Mouse (Mus musculus): Measurements from ENCODE around the gene Gnl3l. TPM values are rescaled to one million over a fixed set of nuclear protein-coding genes. Genes with fewer than 3 reads are reported as not detected.

The Gnl3l gene
- polyA plus RNA-seq (2012; ENCODE audit: insufficient read depth, insufficient read length, missing spikeins): 11.1 and 11.5 TPM in 2 replicates

DNA sequence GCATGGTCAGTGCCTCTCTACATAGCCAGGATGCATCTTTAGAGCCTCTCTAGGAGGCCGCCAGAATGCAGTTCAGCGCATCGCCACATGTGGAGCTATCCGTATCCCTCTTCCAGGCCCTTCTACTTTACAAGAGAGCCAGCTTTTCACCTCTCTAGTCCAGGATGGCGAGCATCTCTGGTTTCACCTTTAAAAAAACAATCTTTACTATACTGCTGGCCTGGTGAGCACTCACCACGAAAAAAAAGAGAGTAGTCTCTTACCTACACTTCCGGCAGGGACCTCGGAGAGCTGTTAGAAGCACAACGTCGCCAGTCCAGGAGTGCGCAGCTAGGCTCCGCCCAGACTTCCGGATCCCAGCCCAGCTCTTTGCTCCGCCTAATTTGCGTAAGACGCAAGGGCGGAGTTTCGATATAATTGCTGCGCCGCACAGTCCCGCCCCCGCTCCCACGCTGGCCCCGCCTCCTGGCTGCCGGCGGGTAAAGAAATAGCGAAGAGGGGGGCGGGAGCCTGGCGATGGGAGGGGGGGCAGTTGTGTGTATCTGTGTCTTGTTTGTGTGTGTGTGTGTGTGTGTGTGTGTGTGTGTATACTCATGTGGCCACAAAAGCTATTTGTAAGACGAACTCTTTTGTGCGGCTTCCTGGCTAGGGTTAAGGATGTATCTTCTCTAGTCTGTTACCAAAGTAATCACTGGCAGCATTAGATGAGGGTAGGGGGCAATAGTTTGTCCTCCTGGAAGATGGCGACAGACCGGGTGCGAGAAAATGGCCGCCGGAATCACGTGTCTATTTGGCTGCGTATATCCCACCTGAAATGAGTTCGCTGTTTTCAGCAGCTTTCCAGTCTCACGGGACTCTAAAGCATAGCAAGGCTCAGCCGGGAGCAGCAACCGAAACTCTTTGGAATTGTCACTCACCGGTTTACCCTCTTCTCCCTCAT is at the start of gene Gnl3l:
Gene Gnl3l (minus strand): TSS at position 385 of the 940 bp plus-strand sequence.
- no peak within 1 kb of the TSS; the same call in 1 of the 2 replicates for H3K27ac ChIP-seq (ENCODE audit: insufficient read depth, low read depth, low read length)
- TF ChIP-seq POLR2A (IDR thresholded peaks at IDR 0.05; ENCODE audit: borderline replicate concordance, low read depth, low read length) (no peak), CTCF (IDR thresholded peaks at IDR 0.05; ENCODE audit: low read depth, low read length) (0 out of 2 replicates have a peak, but pooled peaks have one; percentile 19)
- peak within 1 kb of the TSS; percentile 79 for H3K4me3 ChIP-seq (ENCODE audit: insufficient read depth, low read length)
- H3K4me1 ChIP-seq (ENCODE audit: control insufficient read depth, insufficient read depth, low read length): 0 out of 2 replicates have a peak, but pooled peaks cover 3% of the 10 kb centered on the region

DNA sequence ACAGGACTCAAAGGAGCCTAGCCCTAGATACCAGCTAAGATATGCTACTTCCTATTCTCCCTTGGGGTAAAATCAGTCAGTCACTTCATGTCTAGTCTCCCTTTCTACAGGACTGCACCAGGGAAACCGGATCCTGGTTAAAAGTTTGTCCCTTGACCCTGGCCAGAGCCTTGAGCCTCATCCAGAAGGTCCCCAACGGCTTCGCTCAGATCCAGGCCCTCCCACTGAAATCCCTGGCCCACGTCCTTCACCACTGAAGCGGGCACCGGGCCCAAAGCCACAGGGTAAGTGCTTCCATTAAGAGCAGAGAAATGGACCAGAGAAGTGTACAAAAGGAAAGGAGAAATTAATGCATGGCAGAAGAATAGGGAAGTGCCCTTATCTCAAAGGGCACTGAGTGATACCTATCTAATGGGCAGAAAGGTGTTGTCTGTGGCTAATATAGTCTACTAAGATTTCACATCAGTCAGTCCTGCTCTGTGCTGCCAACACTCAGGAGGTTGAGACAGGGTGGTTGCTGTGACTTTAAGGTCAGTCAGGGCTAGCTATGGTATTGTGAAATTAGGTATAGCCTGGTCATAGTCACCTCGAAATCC is 49.0 kb upstream of the Gnl3l start:
- H3K27ac ChIP-seq (ENCODE audit: insufficient read depth, low read depth, low read length): no peak overlapping the region
- H3K4me1 ChIP-seq (ENCODE audit: control insufficient read depth, insufficient read depth, low read length): peaks cover 7% of the 10 kb centered on the region
- TF ChIP-seq CTCF (IDR thresholded peaks at IDR 0.05; ENCODE audit: low read depth, low read length) (no peak), POLR2A (IDR thresholded peaks at IDR 0.05; ENCODE audit: borderline replicate concordance, low read depth, low read length) (no peak)
- no peak overlapping the region for H3K4me3 ChIP-seq (ENCODE audit: insufficient read depth, low read length)

DNA sequence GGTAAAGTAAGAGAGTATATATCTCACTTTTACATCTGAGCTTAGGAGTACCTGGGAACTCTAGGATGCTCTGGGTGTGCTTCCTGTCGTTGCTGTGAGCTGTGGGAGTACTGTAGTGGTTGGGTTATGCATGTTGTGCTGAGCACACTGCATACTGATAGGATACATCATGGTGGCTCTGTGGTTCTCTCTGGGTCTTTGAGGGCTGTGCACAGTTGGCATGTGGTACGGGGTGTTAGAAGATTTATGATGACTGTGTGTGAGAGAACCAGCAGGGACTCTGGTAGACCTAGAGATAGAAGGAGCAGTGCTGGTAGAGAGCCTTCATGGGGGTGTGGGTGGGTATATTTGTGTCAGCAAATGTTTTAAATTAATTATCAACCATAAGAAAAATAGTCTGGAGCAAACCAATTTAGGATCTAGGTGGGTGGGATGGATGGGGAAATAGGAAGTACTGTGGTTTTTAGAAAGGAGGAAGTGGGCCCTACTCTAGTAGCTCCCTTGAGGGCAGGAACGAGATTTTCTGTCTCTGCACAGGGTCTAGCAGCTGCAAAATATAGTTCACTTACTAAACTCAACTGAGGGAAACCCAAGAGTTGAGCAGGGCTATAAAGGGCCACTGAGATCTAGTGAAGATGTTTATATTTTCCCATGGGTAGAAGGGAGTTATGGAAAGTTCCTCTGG is 44.6 kb upstream of the Gnl3l start:
- TF ChIP-seq POLR2A (IDR thresholded peaks at IDR 0.05; ENCODE audit: borderline replicate concordance, low read depth, low read length): no peak
- TF ChIP-seq CTCF (IDR thresholded peaks at IDR 0.05; ENCODE audit: low read depth, low read length): no peak
- H3K4me3 ChIP-seq (ENCODE audit: insufficient read depth, low read length): no peak overlapping the region
- no peak overlapping the region for H3K27ac ChIP-seq (ENCODE audit: insufficient read depth, low read depth, low read length)
- H3K4me1 ChIP-seq (ENCODE audit: control insufficient read depth, insufficient read depth, low read length): peaks cover 7% of the 10 kb centered on the region

DNA sequence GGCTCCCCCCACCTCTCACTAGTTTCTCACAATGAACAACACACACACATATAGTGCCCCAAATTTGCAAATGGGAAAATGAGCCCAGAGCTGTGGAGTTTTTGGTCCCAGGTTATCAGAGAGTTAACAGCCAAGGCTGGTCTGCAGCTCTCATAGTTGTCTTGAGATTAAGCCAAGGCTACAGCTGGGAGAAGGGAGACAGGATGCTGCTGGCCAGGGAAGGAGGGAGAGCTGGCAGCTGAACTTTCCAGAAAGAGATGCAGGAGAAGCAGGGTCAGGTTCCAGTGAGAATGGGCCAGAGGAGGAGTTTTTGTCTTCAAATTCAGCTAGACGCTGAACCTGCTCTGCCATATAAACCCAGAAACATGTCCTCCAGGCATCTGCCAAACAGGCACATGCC is 42.2 kb upstream of the Gnl3l start:
- Histone ChIP-seq H3K4me3 (ENCODE audit: insufficient read depth, low read length) (no peak overlapping the region), H3K27ac (ENCODE audit: insufficient read depth, low read depth, low read length) (no peak overlapping the region), H3K4me1 (ENCODE audit: control insufficient read depth, insufficient read depth, low read length) (peaks cover 7% of the 10 kb centered on the region)
- TF ChIP-seq CTCF (IDR thresholded peaks at IDR 0.05; ENCODE audit: low read depth, low read length): no peak
- TF ChIP-seq POLR2A (IDR thresholded peaks at IDR 0.05; ENCODE audit: borderline replicate concordance, low read depth, low read length): no peak

DNA sequence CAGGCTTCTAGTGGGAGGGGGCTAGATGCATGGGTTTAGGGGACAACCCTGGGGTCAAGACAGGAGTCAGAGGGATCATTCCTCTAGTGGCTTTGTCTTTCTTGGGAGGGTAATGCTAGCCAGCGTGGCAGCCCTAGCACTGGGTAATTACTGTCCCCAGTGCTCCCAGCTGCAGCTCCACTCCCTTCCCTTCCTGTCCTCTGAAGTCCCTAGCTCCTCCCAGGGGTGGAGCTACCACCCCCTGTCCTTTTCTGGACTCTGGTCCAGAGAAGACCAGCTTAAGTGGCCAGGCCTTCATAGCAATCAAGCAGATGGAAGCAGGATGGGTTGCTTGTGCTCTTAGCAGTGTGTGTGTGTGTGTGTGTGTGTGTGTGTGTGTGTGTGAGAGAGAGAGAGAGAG is 38.4 kb upstream of the Gnl3l start:
- H3K4me3 ChIP-seq (ENCODE audit: insufficient read depth, low read length): no peak overlapping the region
- no peak overlapping the region for H3K27ac ChIP-seq (ENCODE audit: insufficient read depth, low read depth, low read length)
- TF ChIP-seq CTCF (IDR thresholded peaks at IDR 0.05; ENCODE audit: low read depth, low read length) (no peak), POLR2A (IDR thresholded peaks at IDR 0.05; ENCODE audit: borderline replicate concordance, low read depth, low read length) (no peak)
- no peaks in the 10 kb centered on the region for H3K4me1 ChIP-seq (ENCODE audit: control insufficient read depth, insufficient read depth, low read length)

DNA sequence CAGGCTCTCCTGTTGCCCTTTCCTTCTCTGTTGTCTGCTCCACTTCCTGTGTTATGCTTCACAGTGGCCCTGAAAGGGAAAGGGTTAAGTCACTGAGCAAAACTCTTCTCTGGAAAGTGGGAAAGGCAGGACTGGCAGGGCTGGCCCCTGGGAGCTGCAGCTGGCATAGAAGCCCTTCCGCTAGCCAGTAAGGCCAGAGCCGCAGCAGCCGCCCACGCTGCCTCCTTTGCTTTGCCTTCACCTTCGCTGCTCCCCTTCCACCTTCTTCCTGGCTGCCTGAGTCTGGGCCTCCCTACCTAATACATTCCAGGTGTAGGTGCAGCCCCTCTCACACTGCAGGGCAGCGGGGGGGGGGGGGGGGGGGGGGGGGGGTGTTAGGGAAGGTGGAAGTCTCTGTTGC is 37.4 kb upstream of the Gnl3l start:
- no peaks in the 10 kb centered on the region for H3K4me1 ChIP-seq (ENCODE audit: control insufficient read depth, insufficient read depth, low read length)
- no peak overlapping the region for H3K4me3 ChIP-seq (ENCODE audit: insufficient read depth, low read length)
- TF ChIP-seq CTCF (IDR thresholded peaks at IDR 0.05; ENCODE audit: low read depth, low read length) (no peak), POLR2A (IDR thresholded peaks at IDR 0.05; ENCODE audit: borderline replicate concordance, low read depth, low read length) (no peak)
- no peak overlapping the region for H3K27ac ChIP-seq (ENCODE audit: insufficient read depth, low read depth, low read length)

DNA sequence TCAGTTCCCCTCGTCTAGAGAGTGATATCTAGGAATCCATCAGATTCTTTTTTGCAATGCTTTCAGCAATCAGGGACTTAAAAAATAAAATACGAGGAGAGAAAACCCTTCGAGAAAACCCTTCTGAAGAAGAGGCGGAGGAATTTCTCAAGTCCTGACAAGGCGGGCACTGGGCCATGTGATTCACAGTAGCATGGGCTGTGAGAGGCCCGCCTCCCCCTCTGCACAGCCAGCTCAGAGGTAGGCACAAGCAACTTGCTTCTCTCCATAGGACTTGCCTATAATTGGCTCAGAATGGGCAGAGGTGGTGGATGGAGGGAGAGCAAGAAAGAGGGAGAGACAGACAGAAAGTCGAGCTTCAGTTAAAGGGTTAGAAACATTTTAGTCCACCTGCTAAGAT is 33.2 kb upstream of the Gnl3l start:
- TF ChIP-seq CTCF (IDR thresholded peaks at IDR 0.05; ENCODE audit: low read depth, low read length): no peak
- TF ChIP-seq POLR2A (IDR thresholded peaks at IDR 0.05; ENCODE audit: borderline replicate concordance, low read depth, low read length): no peak
- H3K4me3 ChIP-seq (ENCODE audit: insufficient read depth, low read length): no peak overlapping the region

DNA sequence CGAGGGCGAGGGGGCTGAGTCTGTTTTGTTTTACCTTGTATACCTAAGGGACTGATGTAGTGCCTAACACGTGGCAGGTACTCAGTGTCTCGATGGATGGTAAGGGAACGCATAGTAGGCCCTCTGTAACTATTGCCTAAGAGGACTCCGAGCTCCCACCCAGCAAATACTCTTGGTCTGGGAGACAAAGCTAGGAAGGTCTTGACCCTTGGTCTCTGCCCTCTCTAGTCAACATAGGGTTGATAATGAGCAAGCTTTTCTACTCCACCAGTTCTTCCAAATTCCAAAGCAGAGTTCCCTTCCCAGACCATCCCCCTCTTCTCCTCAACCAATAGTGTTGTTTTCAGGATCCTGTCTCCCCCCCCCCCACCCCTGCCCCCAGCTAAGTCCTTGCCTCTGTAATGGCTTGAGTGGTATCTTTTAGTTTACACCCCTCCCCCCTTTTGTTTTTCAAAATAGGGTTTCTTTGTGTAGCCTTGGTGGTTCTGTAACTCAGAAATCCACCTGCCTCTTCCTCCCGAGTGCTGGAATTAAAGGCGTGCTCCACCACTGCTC is 32.6 kb upstream of the Gnl3l start:
- H3K4me3 ChIP-seq (ENCODE audit: insufficient read depth, low read length): no peak overlapping the region
- no peak for TF ChIP-seq CTCF (IDR thresholded peaks at IDR 0.05; ENCODE audit: low read depth, low read length)
- TF ChIP-seq POLR2A (IDR thresholded peaks at IDR 0.05; ENCODE audit: borderline replicate concordance, low read depth, low read length): no peak
- H3K27ac ChIP-seq (ENCODE audit: insufficient read depth, low read depth, low read length): no peak overlapping the region
- no peaks in the 10 kb centered on the region for H3K4me1 ChIP-seq (ENCODE audit: control insufficient read depth, insufficient read depth, low read length)

More for the DNA sequence above, 33.2 kb upstream of the Gnl3l start:
- Histone ChIP-seq H3K27ac (ENCODE audit: insufficient read depth, low read depth, low read length) (no peak overlapping the region), H3K4me1 (ENCODE audit: control insufficient read depth, insufficient read depth, low read length) (no peaks in the 10 kb centered on the region)

DNA sequence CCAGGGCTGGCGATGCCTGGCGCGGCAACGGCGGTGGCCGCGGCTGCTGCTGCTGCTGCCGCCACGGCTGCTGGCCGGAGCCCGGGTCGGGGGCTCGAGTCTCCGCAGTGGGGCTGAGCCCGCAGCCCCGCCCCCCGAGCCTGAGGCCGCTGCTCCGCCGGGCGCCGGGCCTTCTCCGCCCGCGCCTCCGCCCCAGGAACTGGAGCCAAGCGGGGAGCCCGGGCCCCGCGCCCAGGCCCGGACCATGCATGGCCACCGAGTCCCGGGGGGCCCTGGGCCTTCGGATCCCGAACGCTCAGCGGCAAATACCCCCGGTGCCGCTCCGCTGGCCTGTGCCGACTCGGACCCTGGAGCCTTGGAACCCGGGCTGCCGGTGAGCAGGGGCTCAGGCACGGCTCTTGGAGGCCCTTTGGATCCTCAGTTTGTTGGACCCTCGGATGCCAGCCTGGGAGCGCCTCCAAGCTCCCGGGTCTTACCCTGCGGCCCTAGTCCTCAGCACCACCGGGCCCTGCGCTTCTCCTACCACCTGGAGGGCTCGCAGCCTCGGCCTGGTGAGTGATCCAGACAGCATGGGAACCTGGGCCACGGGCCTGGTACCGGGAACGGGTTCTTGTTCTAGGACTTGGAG is 30.4 kb upstream of the Gnl3l start:
- Histone ChIP-seq H3K4me1 (ENCODE audit: control insufficient read depth, insufficient read depth, low read length) (no peaks in the 10 kb centered on the region), H3K27ac (ENCODE audit: insufficient read depth, low read depth, low read length) (no peak overlapping the region), H3K4me3 (ENCODE audit: insufficient read depth, low read length) (peak overlapping the region; percentile 56)
- TF ChIP-seq POLR2A (IDR thresholded peaks at IDR 0.05; ENCODE audit: borderline replicate concordance, low read depth, low read length) (no peak), CTCF (IDR thresholded peaks at IDR 0.05; ENCODE audit: low read depth, low read length) (no peak)

Measured in bone marrow macrophage, adult 2 months (primary cell).